Mouse (Mus musculus): ENCODE measurements around the gene Brd3os. TPM values are rescaled to one million over a fixed set of nuclear protein-coding genes. Genes with fewer than 3 reads are reported as not detected.

The Brd3os gene
- total RNA-seq (2017): 0.05 and 0.15 TPM in 2 replicates

GRCm38 (mm10) chr2:27441767-27442707, at the start of gene Brd3os:
Brd3os (plus strand) TSS chr2:27442324.
- peak; percentile 91 for ATAC-seq (replicated peaks; ENCODE audit: low read depth, poor library complexity, severe bottlenecking)

- ATAC-seq (replicated peaks; ENCODE audit: low read depth, poor library complexity, severe bottlenecking): no peak
Observed at GRCm38 (mm10) chr2:27394158-27394832, 47.8 kb upstream of the Brd3os start.

- ATAC-seq (replicated peaks; ENCODE audit: low read depth, poor library complexity, severe bottlenecking): no peak
Observed at GRCm38 (mm10) chr2:27396656-27397440, 45.3 kb upstream of the Brd3os start.

- ATAC-seq (replicated peaks; ENCODE audit: low read depth, poor library complexity, severe bottlenecking): 0 out of 2 replicates have a peak, but pooled peaks have one; percentile 22
Observed at GRCm38 (mm10) chr2:27400083-27400482, 42.0 kb upstream of the Brd3os start.

- ATAC-seq (replicated peaks; ENCODE audit: low read depth, poor library complexity, severe bottlenecking): no peak
Observed at GRCm38 (mm10) chr2:27401544-27401943, 40.6 kb upstream of the Brd3os start.

GRCm38 (mm10) chr2:27404375-27405093, 37.6 kb upstream of the Brd3os start:
- no peak; the same call in 1 of the 2 replicates for ATAC-seq (replicated peaks; ENCODE audit: low read depth, poor library complexity, severe bottlenecking)

- ATAC-seq (replicated peaks; ENCODE audit: low read depth, poor library complexity, severe bottlenecking): 0 out of 2 replicates have a peak, but pooled peaks have one; percentile 18
Observed at GRCm38 (mm10) chr2:27405094-27405884, 36.8 kb upstream of the Brd3os start.

- ATAC-seq (replicated peaks; ENCODE audit: low read depth, poor library complexity, severe bottlenecking): no peak
Observed at GRCm38 (mm10) chr2:27406928-27407327, 35.2 kb upstream of the Brd3os start.

GRCm38 (mm10) chr2:27408194-27408593, 33.9 kb upstream of the Brd3os start:
- no peak for ATAC-seq (replicated peaks; ENCODE audit: low read depth, poor library complexity, severe bottlenecking)

GRCm38 (mm10) chr2:27410518-27411140, 31.5 kb upstream of the Brd3os start:
- no peak for ATAC-seq (replicated peaks; ENCODE audit: low read depth, poor library complexity, severe bottlenecking)

- peak; percentile 67 for ATAC-seq (replicated peaks; ENCODE audit: low read depth, poor library complexity, severe bottlenecking)
Observed at GRCm38 (mm10) chr2:27411688-27412174, 30.4 kb upstream of the Brd3os start.

- no peak for ATAC-seq (replicated peaks; ENCODE audit: low read depth, poor library complexity, severe bottlenecking)
Observed at GRCm38 (mm10) chr2:27412245-27412800, 29.8 kb upstream of the Brd3os start.

- no peak for ATAC-seq (replicated peaks; ENCODE audit: low read depth, poor library complexity, severe bottlenecking)
Observed at GRCm38 (mm10) chr2:27413582-27413935, 28.6 kb upstream of the Brd3os start.

GRCm38 (mm10) chr2:27413936-27414657, 28.0 kb upstream of the Brd3os start:
- ATAC-seq (replicated peaks; ENCODE audit: low read depth, poor library complexity, severe bottlenecking): no peak

- ATAC-seq (replicated peaks; ENCODE audit: low read depth, poor library complexity, severe bottlenecking): no peak
Observed at GRCm38 (mm10) chr2:27415060-27415783, 26.9 kb upstream of the Brd3os start.

GRCm38 (mm10) chr2:27416425-27416824, 25.7 kb upstream of the Brd3os start:
- ATAC-seq (replicated peaks; ENCODE audit: low read depth, poor library complexity, severe bottlenecking): no peak
